Mouse (Mus musculus) limb, embryonic 14.5 days (tissue): ENCODE data around the gene Abi1. TPM values are rescaled to one million over a fixed set of nuclear protein-coding genes. Genes with fewer than 3 reads are reported as not detected.

Source experiments
- ATAC-seq: fragments of 200-750 bp; cut with Nextera tagmentation; 2 replicates; pipeline ENCODE4 v1.8.0; 2017; ENCODE audit warnings: low read depth, moderate number of reproducible peaks, moderate TSS enrichment; ENCODE audit not compliant: low FRiP score
- DNase-seq: peaks from one replicate; pipeline ENCODE4 v3.0.0-alpha.2; 2015; ENCODE audit warnings: low spot score
- H3K27ac ChIP-seq: fragments of 300-500 bp; sonication (generic); replicated peaks from 2 replicates; pipeline ENCODE4 v1.5.1; 2014; ENCODE audit warnings: low read depth, mild to moderate bottlenecking, low read length, moderate library complexity, mixed read lengths
- H3K27me3 ChIP-seq: fragments of 300-500 bp; sonication (generic); 2 replicates; pipeline ENCODE4 v1.6.1; 2014; ENCODE audit warnings: low read length, mixed read lengths; ENCODE audit not compliant: control insufficient read depth, insufficient read depth
- H3K36me3 ChIP-seq: fragments of 300-500 bp; sonication (generic); 2 replicates; pipeline ENCODE4 v1.6.1; 2014; ENCODE audit warnings: mild to moderate bottlenecking, low read length, moderate library complexity, mixed read lengths; ENCODE audit not compliant: control insufficient read depth, insufficient read depth
- H3K4me1 ChIP-seq: fragments of 300-500 bp; sonication (generic); 2 replicates; pipeline ENCODE4 v1.6.1; 2014; ENCODE audit warnings: antibody characterized with exemption, low read length, mixed read lengths; ENCODE audit not compliant: control insufficient read depth, insufficient read depth
- H3K4me2 ChIP-seq: fragments of 300-500 bp; sonication (generic); replicated peaks from 2 replicates; pipeline ENCODE4 v1.6.1; 2014; ENCODE audit warnings: low read depth, mild to moderate bottlenecking, low read length, moderate library complexity; ENCODE audit not compliant: severe bottlenecking
- H3K4me3 ChIP-seq: fragments of 300-500 bp; sonication (generic); replicated peaks from 2 replicates; pipeline ENCODE4 v1.5.1; 2014; ENCODE audit warnings: low read length
- H3K9ac ChIP-seq: fragments of 300-500 bp; sonication (generic); 2 replicates; pipeline ENCODE4 v1.6.1; 2014; ENCODE audit warnings: mild to moderate bottlenecking, low read depth, low read length, moderate library complexity; ENCODE audit not compliant: severe bottlenecking
- H3K9me3 ChIP-seq: fragments of 300-500 bp; sonication (generic); 2 replicates; pipeline ENCODE4 v1.6.1; 2016; ENCODE audit warnings: low read length; ENCODE audit not compliant: control insufficient read depth
- POLR2A ChIP-seq: fragments of 200-500 bp; IDR thresholded peaks from 2 replicates; pipeline ENCODE4 v1.8.0; 2012; ENCODE audit warnings: inconsistent platforms, mild to moderate bottlenecking, moderate library complexity, borderline replicate concordance; ENCODE audit not compliant: insufficient read depth, insufficient read length; ENCODE audit errors: extremely low read depth
- WGBS: fragments of 180-500 bp; shearing (Covaris S2); extraction: QIAGEN DNeasy Blood & Tissue Kit; methylation state at CpG from one replicate; pipeline ENCODE4 v1.1.7; 2014; 5-methylcytosine and 5-hydroxymethylcytosine counted together
- polyA plus RNA-seq, 2 experiments: library from polyadenylated mRNA; depleted of rRNA in 1 of 2; stranded (reverse) in 1 of 2; unstranded in 1 of 2; fragments of >200 nt; fragmentation: Nextera tagmentation in 1 of 2; extraction: Ambion mirVana in 1 of 2; gene quantifications; 2 replicates each; pipeline versions ENCODE4 v1.2.1 to v1.2.3; 2012 to 2014

Abi1 gene
- polyA plus RNA-seq, 2 experiments: 51.1 to 81.1 TPM

GRCm38 (mm10) chr2:23006219-23006618 lies 33.8 kb downstream of the Abi1 start:
- Histone ChIP-seq H3K4me1 (no peaks in the 10 kb centered on the region), H3K27ac (no peak overlapping the region), H3K4me2 (no peak overlapping the region), H3K4me3 (no peak overlapping the region), H3K9me3 (no peaks in the 10 kb centered on the region), H3K9ac (no peak overlapping the region), H3K36me3 (0 out of 2 replicates have a peak, but pooled peaks cover 3% of the 10 kb centered on the region), H3K27me3 (no peaks in the 10 kb centered on the region)
- DNase-seq (no peak), ATAC-seq (no peak)
- WGBS: 51% methylated on average over 6 of the region's 6 CpGs
- TF ChIP-seq POLR2A: no peak

DNA sequence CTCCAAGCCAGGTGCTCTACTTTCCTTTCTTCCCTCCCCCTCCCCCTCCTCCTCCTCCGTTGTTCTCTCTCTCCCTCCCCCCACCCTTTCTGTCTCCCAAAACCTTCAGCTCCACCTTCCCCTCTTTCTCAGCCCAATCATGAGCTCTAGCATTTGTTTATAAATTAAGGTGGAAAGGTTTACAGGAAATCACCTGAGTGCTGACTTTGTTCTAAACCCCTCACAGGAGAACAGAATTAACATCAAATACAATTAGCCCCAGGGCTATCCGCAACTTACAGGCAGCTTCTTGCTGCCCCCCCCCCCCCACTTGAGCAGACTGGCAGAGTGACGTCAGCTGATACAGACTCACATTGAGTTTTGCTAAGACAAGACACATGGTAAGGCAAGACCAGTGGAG lies 37.4 kb downstream of the Abi1 start:
- DNase-seq (no peak), ATAC-seq (no peak)
- no peaks in the 10 kb centered on the region for H3K36me3 ChIP-seq
- H3K27ac ChIP-seq: no peak overlapping the region
- no peak overlapping the region for H3K4me2 ChIP-seq
- H3K9me3 ChIP-seq: no peaks in the 10 kb centered on the region
- no peaks in the 10 kb centered on the region for H3K27me3 ChIP-seq
- no peak overlapping the region for H3K9ac ChIP-seq
- no peak for TF ChIP-seq POLR2A
- H3K4me3 ChIP-seq: no peak overlapping the region
- 52% methylated on average over 3 of the region's 3 CpGs for WGBS
- H3K4me1 ChIP-seq: no peaks in the 10 kb centered on the region

GRCm38 (mm10) chr2:22999620-23000019 lies 40.4 kb downstream of the Abi1 start:
- Histone ChIP-seq H3K4me1 (no peaks in the 10 kb centered on the region), H3K36me3 (no peaks in the 10 kb centered on the region), H3K4me2 (no peak overlapping the region), H3K4me3 (no peak overlapping the region), H3K9me3 (no peaks in the 10 kb centered on the region), H3K27ac (no peak overlapping the region), H3K9ac (no peak overlapping the region), H3K27me3 (no peaks in the 10 kb centered on the region)
- DNase-seq (no peak), ATAC-seq (no peak)
- no peak for TF ChIP-seq POLR2A
- 91% methylated on average over 1 of the region's 1 CpGs for WGBS

DNA sequence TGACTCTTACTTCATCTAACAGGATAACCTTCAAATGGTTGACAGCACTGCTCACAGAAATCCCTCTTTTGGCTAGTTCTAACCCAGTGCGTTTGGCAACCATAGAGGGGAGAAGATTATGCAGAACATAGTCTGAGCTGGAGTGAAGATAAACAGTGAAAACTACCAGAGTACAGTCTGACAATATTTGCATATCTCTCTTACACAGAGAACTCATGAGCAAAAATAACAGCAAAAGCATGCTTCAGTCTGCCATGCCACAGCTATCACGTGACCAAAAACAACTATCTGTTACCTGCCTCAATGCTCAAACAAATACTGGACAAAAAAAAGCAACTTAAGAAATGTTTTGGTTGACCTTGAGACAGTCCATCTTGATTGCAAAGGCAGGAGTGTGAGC lies 41.2 kb downstream of the Abi1 start:
- no peak overlapping the region for H3K9ac ChIP-seq
- H3K9me3 ChIP-seq: no peaks in the 10 kb centered on the region
- H3K27me3 ChIP-seq: no peaks in the 10 kb centered on the region
- ATAC-seq (no peak), DNase-seq (no peak)
- H3K36me3 ChIP-seq: 0 out of 2 replicates have a peak, but pooled peaks cover 4% of the 10 kb centered on the region
- H3K4me1 ChIP-seq: no peaks in the 10 kb centered on the region
- WGBS: 93% methylated on average over 2 of the region's 2 CpGs
- no peak for TF ChIP-seq POLR2A
- H3K4me3 ChIP-seq: no peak overlapping the region
- no peak overlapping the region for H3K4me2 ChIP-seq
- no peak overlapping the region for H3K27ac ChIP-seq

GRCm38 (mm10) chr2:22998015-22998414 lies 42.0 kb downstream of the Abi1 start:
- Histone ChIP-seq H3K4me1 (no peaks in the 10 kb centered on the region), H3K27me3 (no peaks in the 10 kb centered on the region), H3K9ac (no peak overlapping the region), H3K4me3 (no peak overlapping the region), H3K36me3 (peaks cover 7% of the 10 kb centered on the region), H3K4me2 (no peak overlapping the region), H3K27ac (no peak overlapping the region), H3K9me3 (no peaks in the 10 kb centered on the region)
- WGBS: 92% methylated on average over 2 of the region's 2 CpGs
- DNase-seq: no peak
- TF ChIP-seq POLR2A: no peak
- ATAC-seq: no peak

- Histone ChIP-seq H3K9ac (no peak overlapping the region), H3K4me1 (no peaks in the 10 kb centered on the region), H3K27ac (no peak overlapping the region), H3K27me3 (no peaks in the 10 kb centered on the region), H3K4me2 (no peak overlapping the region), H3K9me3 (no peaks in the 10 kb centered on the region), H3K4me3 (no peak overlapping the region), H3K36me3 (peaks cover 10% of the 10 kb centered on the region)
- no peak for DNase-seq
- TF ChIP-seq POLR2A: no peak
- ATAC-seq: no peak
These were observed 44.0 kb downstream of the Abi1 start for GRCm38 (mm10) chr2:22996071-22996470.
